Mouse (Mus musculus): ENCODE results near the gene Ppfia2. TPM values are rescaled to one million over a fixed set of nuclear protein-coding genes. Genes with fewer than 3 reads are reported as not detected.

Ppfia2 gene
- not detected for total RNA-seq (2023)

DNA sequence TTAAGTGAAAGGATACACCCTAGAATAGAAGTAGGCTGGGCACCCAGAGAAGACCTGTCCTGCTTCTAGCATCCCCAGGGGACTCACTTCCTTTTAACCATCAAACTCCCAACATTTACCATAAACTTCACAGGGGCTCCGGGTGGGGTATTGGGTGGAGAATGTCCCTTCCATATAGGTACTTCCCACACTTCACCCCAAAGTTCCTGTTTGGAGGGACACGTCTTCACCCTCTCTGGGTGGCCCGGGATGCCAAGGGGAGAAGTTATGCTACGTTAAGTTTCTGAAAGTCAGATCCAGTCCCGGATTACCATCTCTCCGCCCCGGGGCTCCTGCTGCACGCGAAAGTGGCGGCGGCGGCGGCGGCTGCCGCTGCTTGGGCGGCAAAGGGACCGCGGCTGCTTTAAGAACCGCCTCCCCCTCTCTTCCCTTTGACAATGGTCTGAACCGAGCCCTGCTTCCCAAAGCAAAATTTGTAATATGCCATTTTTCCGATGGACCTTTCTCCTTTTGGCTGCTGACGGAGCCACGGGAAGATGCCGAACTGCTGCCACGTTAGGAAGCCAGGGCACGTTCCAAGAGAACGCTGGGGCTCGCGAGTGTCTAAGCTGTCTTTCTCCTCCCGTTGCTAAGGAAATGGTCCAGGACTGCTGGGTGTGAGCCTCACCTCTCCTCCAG, at the start of gene Ppfia2:
Gene Ppfia2, plus strand, starts transcription at position 485 of the 678 bp plus-strand sequence.

Data from monocyte, adult 59 days (primary cell).